Mouse (Mus musculus): ENCODE measurements around the gene Clgn.

Clgn gene

DNA sequence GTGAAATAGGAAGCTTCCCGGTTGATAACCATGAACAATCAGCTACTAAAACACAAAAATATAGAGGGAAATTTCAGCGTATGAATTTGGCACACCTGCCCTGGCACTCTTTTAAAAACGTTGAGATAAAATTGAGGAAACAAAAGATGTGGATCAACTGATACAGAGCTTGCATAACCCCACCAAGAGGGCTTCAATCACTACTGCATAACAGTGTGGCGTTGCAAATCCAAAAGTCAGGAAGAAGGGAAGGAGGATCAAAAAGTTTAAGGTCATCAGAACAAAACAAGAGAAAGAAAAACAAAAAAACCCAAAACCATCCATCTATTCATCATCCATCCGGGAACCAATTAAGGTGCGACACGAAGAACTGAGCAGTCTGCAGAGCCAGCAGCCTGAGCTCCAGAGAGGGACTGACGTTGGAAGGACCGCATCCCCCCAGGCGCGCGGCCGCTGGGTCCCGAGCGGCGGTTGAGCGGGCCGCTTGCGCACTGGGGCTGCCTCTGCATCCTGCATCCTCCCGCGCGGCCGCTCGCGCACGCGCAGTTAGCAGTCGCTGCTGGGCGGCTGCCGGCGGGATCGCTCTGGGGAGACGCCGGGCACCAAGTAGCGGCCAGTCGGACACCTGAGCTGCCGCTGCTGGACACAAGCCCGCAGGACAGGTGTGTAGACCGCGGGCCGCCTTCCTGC lies at the start of gene Clgn:
Gene Clgn, plus strand, starts transcription at position 552 of the 690 bp plus-strand sequence.
- DNase-seq, result peak in 1 of 2 experiments; percentile 20

GRCm38 (mm10) chr8:83342076-83342475 lies 47.6 kb upstream of the Clgn start:
- no peak for DNase-seq

- DNase-seq, result no peak
Observed at GRCm38 (mm10) chr8:83342693-83343092, 47.0 kb upstream of the Clgn start.

DNA sequence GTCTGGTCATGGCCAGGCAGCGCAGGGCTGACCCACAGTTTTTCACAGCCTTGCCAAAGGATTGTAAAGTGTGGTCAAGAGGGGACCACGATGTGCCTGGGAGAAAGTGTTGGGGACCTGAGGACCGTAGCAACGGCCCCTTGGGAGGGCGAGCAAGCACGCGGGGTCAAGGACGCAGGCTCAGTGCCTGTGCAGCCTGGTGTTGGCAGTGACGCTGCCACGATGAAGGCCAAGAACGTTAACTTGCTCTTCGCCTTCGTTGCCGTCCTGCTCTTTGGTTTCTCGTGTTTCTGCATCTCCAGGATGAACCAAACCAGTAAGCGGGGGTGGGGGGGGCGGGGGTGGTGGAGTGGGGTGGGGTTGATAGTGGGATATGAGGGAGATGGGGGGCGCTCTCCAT lies 41.4 kb upstream of the Clgn start, which contains the start of gene Mgat4d:
Gene Mgat4d, plus strand, starts transcription at position 209 of the 400 bp plus-strand sequence.
- no peak for DNase-seq

DNA sequence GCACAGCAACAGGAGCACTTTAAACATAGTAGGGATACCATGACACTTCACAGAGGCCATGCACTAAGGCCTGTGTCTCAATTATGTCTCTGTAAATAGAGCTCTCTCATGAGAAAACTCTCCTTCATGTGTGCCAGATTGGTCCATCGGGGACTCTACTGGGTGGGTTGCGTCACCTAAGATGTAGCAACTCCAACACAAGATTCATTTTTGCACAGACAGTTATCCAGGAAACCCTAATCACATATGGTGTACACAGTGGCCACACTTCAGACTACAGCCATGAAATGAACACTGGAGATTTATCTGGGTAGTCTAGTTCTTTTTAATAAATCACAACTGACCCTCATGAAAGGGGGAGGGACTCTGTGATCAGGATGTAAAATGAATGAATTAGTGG lies 38.4 kb upstream of the Clgn start:
- no peak for DNase-seq

DNA sequence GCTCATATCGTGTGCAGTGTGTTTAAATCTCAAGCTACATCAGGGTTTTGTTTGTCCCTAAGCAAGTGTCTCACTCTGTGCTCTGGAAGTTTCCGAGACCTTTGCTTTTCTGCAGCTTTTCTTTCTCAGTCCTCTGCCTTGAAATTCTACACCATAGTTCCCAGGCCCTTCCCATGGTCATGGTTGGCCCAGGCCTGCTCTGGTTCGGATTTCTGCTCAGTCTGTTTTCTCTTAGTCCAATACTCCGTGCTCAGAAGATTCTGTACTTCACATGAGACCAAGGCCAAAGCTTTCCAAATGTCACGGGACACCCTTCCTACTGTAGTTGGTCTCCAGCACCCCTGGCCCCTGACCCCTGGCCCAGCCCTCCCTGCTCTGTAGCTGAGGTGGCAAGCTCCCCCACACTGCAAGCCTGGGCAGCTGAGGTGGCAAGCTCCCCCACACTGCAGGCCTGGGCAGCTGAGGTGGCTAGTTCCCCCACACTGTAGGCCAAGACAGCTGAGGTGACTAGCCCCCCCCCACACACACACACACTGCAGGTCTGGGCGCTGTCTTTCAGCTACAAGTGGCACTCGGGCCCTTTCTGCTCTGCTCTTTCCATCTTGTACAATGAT lies 26.4 kb upstream of the Clgn start:
- no peak for DNase-seq

GRCm38 (mm10) chr8:83377231-83377630 lies 12.4 kb upstream of the Clgn start:
- no peak for DNase-seq

DNA sequence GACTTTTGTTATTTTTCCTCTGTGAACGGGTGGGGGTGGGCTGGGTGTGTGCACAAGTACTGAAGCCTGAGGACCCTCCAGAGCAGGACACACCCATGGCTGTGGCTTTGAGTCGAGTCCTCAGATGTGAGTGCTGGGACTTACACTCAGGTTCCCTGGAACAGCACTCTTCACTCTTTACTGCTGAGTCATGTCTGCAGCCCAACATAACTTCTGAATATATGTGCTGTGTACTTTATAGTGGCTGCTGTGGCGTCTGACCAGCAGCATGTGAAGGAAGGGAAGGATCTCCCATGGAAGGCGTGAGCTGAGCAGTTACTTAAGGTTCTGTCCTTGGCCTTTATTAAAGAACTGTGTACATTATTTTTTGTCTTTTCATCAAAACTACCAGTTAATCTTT lies 9.5 kb upstream of the Clgn start:
- no peak for DNase-seq

DNA sequence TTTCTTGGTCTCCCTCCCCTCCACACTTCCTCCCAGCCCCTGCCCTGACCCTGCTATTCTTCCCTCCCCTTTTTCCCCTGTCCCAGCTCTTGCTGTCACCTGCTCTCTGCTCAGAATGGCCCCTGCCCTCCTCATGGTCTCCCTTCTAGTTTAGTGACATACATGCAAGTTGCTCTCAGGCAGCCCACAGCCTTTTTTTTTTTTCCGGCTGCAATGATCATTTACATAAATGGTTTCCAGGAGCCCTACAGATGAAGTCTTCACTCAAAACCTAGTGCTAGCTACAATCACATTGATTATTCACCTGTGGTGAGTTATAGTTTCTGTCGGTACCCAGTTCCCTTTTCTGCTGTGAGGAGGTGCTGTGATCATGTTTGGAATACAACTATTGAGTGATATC lies 8.7 kb upstream of the Clgn start:
- no peak for DNase-seq

DNA sequence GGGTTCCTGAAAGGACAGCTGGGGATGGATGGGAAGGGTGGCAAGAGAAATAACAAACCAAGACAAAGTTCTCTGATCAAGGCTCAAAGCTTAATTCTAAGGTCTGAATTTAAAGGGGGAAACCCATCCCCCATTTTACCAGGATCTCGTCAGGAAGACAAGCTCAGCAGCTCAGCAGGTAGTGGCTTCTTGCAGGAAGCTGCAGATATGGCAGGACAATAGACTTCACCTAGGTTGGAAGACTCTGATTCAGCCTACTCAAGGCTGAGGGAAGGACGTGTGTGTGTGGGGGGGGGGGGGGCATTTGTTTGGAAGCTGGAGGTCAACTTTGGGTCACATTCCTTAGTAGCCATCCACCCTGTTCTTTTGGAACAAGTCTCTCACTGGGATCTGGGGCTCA lies 6.8 kb upstream of the Clgn start:
- no peak for DNase-seq

DNA sequence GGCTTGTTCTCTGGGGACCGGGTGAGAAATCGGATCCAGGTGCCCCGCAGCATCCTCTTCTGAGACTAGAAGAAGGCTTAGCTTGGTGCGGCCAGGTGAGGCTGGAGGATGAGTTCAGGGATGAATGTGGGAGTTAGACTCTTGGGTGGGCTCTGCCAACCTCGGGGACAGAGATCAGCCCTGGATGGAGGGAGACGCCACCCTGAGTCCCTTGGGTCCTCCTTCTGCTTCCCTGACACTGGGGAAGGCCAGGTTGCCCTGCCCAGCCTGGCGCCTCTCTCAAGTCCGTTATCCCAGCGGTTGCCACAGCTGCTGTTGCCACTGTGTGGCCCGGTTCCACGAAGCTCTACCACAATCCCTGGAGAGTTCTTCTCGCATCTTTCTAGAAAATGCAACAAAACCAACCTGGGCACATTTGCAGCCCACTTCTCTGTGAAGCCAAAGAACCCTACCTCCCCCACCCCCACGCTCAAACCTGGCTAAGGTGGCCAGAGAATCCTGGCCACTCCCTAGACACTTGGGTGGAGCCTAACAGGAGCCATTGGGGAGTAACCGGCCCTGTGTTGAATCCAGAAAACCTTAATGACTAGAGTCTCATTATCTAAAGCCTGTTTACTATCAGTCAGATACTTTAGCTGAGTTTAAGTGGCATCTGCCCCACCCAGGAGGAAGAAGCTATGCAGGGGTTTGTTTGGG lies 487 bp downstream of the Clgn start:
- DNase-seq, result no peak

DNA sequence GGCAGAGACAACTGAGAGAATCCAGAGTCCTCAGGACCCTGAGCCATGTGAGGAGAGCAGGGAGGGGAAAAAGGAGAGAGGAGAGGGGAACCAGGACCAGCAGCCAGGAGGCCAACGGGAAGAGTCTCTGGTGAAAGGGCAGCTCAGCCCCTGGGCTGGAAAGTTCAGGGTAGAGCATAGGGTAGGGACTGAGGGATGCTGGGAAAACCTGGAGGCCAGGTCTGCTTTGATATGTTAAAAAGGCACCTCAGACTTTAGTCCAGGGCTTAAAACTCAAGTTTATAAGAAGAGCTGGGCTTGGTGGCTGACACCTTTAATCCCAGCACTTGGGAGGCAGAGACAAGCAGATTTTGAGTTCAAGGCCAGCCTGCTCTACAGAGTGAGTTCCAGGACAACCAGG lies 2.9 kb downstream of the Clgn start:
- no peak for DNase-seq

- no peak for DNase-seq
Observed at GRCm38 (mm10) chr8:83394325-83394724, 4.7 kb downstream of the Clgn start.

DNA sequence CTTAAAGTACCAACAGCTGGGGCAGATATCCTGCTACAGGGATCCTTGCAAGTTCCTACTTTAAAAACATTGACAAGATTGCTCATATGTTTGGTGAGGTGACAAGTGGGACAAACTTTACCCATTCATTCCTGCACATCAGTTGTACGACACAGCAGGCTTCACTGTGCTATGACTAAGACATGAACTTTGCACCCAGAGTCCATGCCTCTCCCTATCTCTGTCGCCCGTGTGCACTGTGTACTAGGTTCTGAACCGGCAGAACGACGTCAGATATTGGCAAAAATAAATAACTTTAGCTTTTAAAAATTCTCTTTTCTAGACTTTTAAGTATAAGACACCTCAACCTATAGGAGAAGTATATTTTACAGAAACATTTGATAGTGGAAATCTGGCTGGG lies 7.0 kb downstream of the Clgn start:
- no peak for DNase-seq

DNA sequence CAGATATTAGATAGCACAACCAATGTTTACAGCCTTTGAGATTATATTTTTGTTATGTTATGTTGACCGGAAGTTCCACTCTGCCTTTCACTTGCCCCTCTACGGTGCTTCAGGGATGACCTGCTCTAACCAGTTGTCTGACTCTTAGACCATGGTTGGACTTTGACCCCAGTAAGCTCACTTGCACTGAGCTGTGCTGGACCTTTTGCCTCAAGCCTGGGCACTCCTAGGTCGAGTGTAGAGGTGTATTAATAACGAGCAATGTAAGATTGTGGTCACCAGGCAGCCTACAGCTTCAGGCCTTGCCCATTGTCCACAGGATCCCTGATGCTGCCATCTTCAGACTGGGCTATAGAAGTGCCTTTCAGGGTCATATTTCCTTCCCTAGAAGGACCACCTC lies 8.1 kb downstream of the Clgn start:
- no peak for DNase-seq

- no peak for DNase-seq
Observed at GRCm38 (mm10) chr8:83405548-83405947, 15.9 kb downstream of the Clgn start.

DNA sequence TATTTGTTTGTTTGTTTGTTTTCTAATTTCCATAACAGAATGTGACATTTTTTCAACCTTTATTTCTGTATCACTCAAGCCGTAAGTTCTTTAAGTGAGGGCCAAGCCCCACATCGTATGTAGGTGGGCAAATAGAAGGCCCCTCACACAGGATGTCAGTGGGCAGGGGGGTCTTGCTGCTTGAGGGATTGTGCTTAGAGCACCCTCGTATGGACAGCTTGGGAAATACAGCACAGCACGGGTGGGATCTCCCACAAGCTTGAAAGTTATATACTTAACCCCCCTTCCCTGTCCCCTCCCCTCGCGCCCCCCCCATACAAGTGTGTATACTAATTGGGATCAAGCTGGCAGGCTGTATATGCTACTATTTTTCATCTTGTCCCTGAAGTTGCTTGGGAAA lies 17.2 kb downstream of the Clgn start:
- no peak for DNase-seq

DNA sequence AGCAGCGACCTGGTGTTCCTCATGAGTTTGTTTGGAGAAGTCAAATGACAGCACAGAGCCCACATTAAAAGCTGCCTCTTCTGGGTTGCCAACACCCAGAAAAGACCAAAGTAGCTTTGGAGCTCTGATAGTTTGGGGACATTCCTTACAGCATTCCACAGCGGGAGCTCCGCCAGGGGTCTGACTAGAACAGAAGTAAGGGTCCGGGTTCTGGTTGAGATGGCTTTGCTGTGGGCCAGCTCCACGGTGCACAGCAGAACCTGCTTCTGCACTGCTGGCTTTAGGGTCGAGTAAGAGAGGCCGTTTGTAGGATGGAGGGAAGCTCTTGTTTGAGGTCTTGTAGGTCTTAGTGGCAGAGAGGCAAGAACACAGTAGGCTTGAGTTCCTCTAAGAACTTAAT lies 18.8 kb downstream of the Clgn start:
- no peak for DNase-seq

DNA sequence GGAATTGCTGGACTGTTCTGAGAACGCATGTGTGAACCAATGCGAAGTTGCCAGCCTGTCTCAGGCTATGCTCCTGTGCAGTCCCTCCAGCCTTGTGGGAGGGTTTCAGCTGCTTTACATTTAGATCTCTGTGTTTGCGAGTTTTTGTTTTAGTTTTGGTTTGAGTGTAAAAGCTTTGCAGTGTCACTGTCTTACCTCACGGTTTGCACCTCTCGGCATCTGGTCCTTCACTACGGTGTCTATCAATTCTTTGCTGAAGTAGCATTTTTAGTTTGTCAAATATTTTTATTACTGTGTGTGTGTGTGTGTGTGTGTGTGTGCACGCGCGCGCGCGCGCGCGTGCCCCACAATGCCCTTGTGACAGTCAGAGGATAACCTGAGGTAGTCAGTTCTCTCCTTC lies 27.2 kb downstream of the Clgn start:
- no peak for DNase-seq

DNA sequence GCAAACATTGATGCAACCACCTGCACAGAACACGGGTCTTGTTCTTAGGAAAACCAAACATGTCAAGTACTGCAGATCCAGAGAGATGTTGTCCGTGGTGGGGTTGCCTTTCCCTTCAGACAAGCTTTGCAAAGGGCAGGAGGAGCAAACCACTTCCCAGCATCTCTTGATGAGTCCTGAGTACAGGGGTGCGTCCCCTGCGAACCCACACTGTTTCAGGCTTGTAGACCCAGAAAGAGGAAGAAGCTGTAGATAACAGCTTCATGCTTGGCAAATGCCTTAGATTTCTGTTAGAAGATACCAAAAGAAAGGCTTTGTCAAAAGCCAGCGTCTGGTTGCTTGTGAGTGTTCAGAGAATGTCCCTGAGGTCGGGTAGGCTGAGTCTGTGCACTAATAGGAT lies 28.3 kb downstream of the Clgn start:
- DNase-seq, result no peak

- DNase-seq, result no peak
Observed at GRCm38 (mm10) chr8:83418805-83419516, 29.3 kb downstream of the Clgn start.

GRCm38 (mm10) chr8:83421354-83421753 lies 31.7 kb downstream of the Clgn start:
- no peak for DNase-seq

GRCm38 (mm10) chr8:83423032-83423825 lies 33.6 kb downstream of the Clgn start:
- DNase-seq, result no peak
